Mouse (Mus musculus): ENCODE results near the gene Rab3il1. TPM values are rescaled to one million over a fixed set of nuclear protein-coding genes. Genes with fewer than 3 reads are reported as not detected.

Gene Rab3il1
- polyA plus RNA-seq, 1 experiment from 2014 or later: 30.0 TPM

DNA sequence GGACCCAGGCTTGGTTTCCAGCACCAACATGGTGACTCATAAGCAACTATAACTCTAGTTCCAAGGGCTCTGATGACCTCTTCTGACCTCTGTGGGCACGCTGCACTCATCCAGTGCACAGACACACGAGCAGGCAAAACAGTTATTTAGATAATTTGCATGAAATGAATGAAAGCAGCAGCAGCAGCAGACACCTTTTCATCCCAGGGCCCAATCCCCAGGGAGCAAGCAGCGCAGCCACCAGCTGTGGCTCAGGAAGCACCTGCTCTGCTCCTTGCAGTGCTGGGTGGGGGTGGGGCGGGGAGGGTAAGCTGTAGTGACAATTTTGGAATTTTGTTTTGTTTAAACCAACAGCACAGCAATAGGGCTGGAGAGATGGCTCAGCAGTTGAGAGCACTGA, 70.4 kb downstream of the Rab3il1 start:
- peaks cover 98% of the 10 kb centered on the region for H3K36me3 ChIP-seq (ENCODE audit: control insufficient read depth, insufficient read depth, low read length)
- WGBS: 84% methylated on average over 4 of the region's 4 CpGs
- H3K27ac ChIP-seq (ENCODE audit: low read depth): no peak overlapping the region
- H3K9ac ChIP-seq (ENCODE audit: low read length): no peak overlapping the region
- ATAC-seq (replicated peaks; ENCODE audit: low FRiP score, low TSS enrichment, low read depth) (no peak), DNase-seq (ENCODE audit: low spot score) (no peak)
- no peaks in the 10 kb centered on the region for H3K27me3 ChIP-seq (replicated peaks; ENCODE audit: control insufficient read depth, insufficient read depth, low read length)
- H3K4me3 ChIP-seq (ENCODE audit: low read depth, low read length): no peak overlapping the region
- H3K9me3 ChIP-seq (ENCODE audit: control insufficient read depth, low read length): no peaks in the 10 kb centered on the region
- no peak overlapping the region for H3K4me2 ChIP-seq (ENCODE audit: low read length)
- no peaks in the 10 kb centered on the region for H3K4me1 ChIP-seq (replicated peaks; ENCODE audit: control insufficient read depth, insufficient read depth, low read length)

DNA sequence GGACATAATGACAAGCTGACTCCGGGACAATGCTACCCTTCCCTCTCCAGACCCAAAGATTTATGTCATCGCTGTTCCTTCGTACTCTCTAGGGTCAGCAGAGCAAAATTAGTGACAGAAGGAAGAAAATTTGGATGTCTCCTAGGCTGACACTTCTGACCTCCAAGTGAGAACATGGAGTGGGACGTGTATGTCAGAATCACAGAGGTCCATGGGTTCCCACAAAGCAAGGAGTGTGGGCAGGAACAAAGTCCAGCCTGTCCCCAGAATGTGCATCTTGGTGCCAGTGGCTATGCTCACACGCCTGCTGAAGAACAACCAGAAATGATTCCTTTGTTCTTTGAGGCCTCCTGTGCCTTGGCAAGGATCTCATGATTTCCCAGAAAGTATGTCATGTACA, 71.7 kb downstream of the Rab3il1 start:
- no peaks in the 10 kb centered on the region for H3K4me1 ChIP-seq (replicated peaks; ENCODE audit: control insufficient read depth, insufficient read depth, low read length)
- no peaks in the 10 kb centered on the region for H3K9me3 ChIP-seq (ENCODE audit: control insufficient read depth, low read length)
- DNase-seq (ENCODE audit: low spot score) (no peak), ATAC-seq (replicated peaks; ENCODE audit: low FRiP score, low TSS enrichment, low read depth) (no peak)
- WGBS: 96% methylated on average over 5 of the region's 5 CpGs
- H3K9ac ChIP-seq (ENCODE audit: low read length): no peak overlapping the region
- H3K4me2 ChIP-seq (ENCODE audit: low read length): no peak overlapping the region
- no peaks in the 10 kb centered on the region for H3K27me3 ChIP-seq (replicated peaks; ENCODE audit: control insufficient read depth, insufficient read depth, low read length)
- H3K27ac ChIP-seq (ENCODE audit: low read depth): no peak overlapping the region
- H3K36me3 ChIP-seq (ENCODE audit: control insufficient read depth, insufficient read depth, low read length): peaks cover 98% of the 10 kb centered on the region
- H3K4me3 ChIP-seq (ENCODE audit: low read depth, low read length): no peak overlapping the region

- Histone ChIP-seq H3K27ac (ENCODE audit: low read depth) (no peak overlapping the region), H3K9me3 (ENCODE audit: control insufficient read depth, low read length) (no peaks in the 10 kb centered on the region), H3K27me3 (replicated peaks; ENCODE audit: control insufficient read depth, insufficient read depth, low read length) (no peaks in the 10 kb centered on the region), H3K9ac (ENCODE audit: low read length) (no peak overlapping the region), H3K4me1 (replicated peaks; ENCODE audit: control insufficient read depth, insufficient read depth, low read length) (no peaks in the 10 kb centered on the region), H3K36me3 (ENCODE audit: control insufficient read depth, insufficient read depth, low read length) (peaks cover 94% of the 10 kb centered on the region), H3K4me3 (ENCODE audit: low read depth, low read length) (no peak overlapping the region), H3K4me2 (ENCODE audit: low read length) (no peak overlapping the region)
- no peak for ATAC-seq (replicated peaks; ENCODE audit: low FRiP score, low TSS enrichment, low read depth)
- WGBS: 81% methylated on average over 6 of the region's 6 CpGs
- DNase-seq (ENCODE audit: low spot score): no peak
Measured at GRCm38 (mm10) chr19:10078392-10078791, 76.9 kb downstream of the Rab3il1 start.

- no peaks in the 10 kb centered on the region for H3K9me3 ChIP-seq (ENCODE audit: control insufficient read depth, low read length)
- no peaks in the 10 kb centered on the region for H3K27me3 ChIP-seq (replicated peaks; ENCODE audit: control insufficient read depth, insufficient read depth, low read length)
- ATAC-seq (replicated peaks; ENCODE audit: low FRiP score, low TSS enrichment, low read depth) (no peak), DNase-seq (ENCODE audit: low spot score) (no peak)
- H3K27ac ChIP-seq (ENCODE audit: low read depth): no peak overlapping the region
- H3K4me1 ChIP-seq (replicated peaks; ENCODE audit: control insufficient read depth, insufficient read depth, low read length): no peaks in the 10 kb centered on the region
- H3K4me2 ChIP-seq (ENCODE audit: low read length): no peak overlapping the region
- WGBS: 95% methylated on average over 7 of the region's 7 CpGs
- H3K36me3 ChIP-seq (ENCODE audit: control insufficient read depth, insufficient read depth, low read length): peaks cover 94% of the 10 kb centered on the region
- no peak overlapping the region for H3K9ac ChIP-seq (ENCODE audit: low read length)
- no peak overlapping the region for H3K4me3 ChIP-seq (ENCODE audit: low read depth, low read length)
Measured at GRCm38 (mm10) chr19:10080384-10080783, 78.9 kb downstream of the Rab3il1 start.

DNA sequence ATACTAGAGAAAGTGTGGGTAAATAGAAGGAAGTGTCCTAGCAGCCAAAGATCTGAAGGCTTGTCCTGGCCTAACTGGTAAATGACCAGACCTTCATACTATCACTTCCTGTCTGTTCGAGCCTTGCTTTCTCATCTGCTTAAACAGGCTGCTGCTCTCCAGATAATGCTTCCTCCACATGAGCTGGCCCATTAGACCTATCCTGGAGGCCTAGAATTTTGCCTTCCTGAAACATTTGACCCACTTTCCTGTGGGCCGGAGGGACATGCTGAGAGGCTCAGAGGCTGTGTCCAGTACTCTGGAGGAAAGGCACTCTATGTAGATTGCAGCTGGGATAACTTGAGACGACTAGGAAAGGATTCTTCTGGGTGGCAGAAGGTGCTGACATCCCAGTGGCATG, 80.6 kb downstream of the Rab3il1 start:
- Histone ChIP-seq H3K27me3 (replicated peaks; ENCODE audit: control insufficient read depth, insufficient read depth, low read length) (no peaks in the 10 kb centered on the region), H3K9ac (ENCODE audit: low read length) (no peak overlapping the region), H3K9me3 (ENCODE audit: control insufficient read depth, low read length) (no peaks in the 10 kb centered on the region), H3K4me3 (ENCODE audit: low read depth, low read length) (no peak overlapping the region), H3K4me1 (replicated peaks; ENCODE audit: control insufficient read depth, insufficient read depth, low read length) (no peaks in the 10 kb centered on the region), H3K36me3 (ENCODE audit: control insufficient read depth, insufficient read depth, low read length) (peaks cover 94% of the 10 kb centered on the region), H3K27ac (ENCODE audit: low read depth) (no peak overlapping the region), H3K4me2 (ENCODE audit: low read length) (no peak overlapping the region)
- DNase-seq (ENCODE audit: low spot score) (no peak), ATAC-seq (replicated peaks; ENCODE audit: low FRiP score, low TSS enrichment, low read depth) (no peak)
- 83% methylated on average over 3 of the region's 3 CpGs for WGBS

DNA sequence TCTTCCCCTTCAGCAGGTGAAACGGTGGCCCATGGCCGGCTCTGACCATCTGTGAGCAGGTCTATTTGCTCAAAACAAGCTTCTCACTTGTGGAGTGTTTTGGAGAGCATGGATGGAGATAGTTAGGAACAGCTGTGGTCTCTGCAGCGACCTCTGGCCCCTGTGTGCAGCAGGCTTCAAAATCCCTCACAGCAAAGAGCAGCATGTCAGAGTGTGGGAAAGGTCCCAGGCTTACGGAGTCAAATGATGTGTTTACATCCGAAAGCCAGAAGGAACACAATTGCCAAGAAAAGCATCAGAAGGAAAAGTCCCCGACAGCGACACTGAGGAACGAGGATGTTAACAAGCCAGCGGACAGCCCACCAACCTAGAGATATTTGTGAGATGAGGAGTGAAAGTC, 84.0 kb downstream of the Rab3il1 start:
- Histone ChIP-seq H3K27ac (ENCODE audit: low read depth) (no peak overlapping the region), H3K4me1 (replicated peaks; ENCODE audit: control insufficient read depth, insufficient read depth, low read length) (no peaks in the 10 kb centered on the region), H3K36me3 (ENCODE audit: control insufficient read depth, insufficient read depth, low read length) (peaks cover 94% of the 10 kb centered on the region), H3K9me3 (ENCODE audit: control insufficient read depth, low read length) (no peaks in the 10 kb centered on the region), H3K4me2 (ENCODE audit: low read length) (no peak overlapping the region), H3K4me3 (ENCODE audit: low read depth, low read length) (no peak overlapping the region), H3K9ac (ENCODE audit: low read length) (no peak overlapping the region), H3K27me3 (replicated peaks; ENCODE audit: control insufficient read depth, insufficient read depth, low read length) (no peaks in the 10 kb centered on the region)
- ATAC-seq (replicated peaks; ENCODE audit: low FRiP score, low TSS enrichment, low read depth): no peak
- 78% methylated on average over 9 of the region's 9 CpGs for WGBS
- DNase-seq (ENCODE audit: low spot score): no peak

DNA sequence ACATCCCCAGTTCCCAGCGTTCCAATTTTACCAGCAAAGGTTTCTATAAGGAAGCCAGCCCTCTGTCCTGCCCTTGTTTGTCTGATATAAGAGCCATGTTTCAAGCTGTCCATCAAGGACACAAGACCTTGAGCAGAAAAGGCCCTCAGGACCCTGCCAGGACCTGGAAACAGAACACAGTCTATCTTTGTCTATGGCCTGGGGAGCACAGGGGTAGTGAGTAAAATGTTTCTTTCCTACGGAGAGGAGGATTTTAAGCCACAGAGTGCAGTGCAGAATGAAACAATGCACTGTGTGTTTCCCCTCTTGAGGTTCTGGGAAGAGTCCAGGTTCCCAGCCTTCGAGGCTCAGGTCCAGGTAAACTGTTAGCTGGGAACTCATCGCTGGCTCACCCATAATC, 85.5 kb downstream of the Rab3il1 start:
- no peaks in the 10 kb centered on the region for H3K27me3 ChIP-seq (replicated peaks; ENCODE audit: control insufficient read depth, insufficient read depth, low read length)
- H3K4me2 ChIP-seq (ENCODE audit: low read length): no peak overlapping the region
- ATAC-seq (replicated peaks; ENCODE audit: low FRiP score, low TSS enrichment, low read depth): no peak
- DNase-seq (ENCODE audit: low spot score): no peak
- H3K9ac ChIP-seq (ENCODE audit: low read length): no peak overlapping the region
- H3K36me3 ChIP-seq (ENCODE audit: control insufficient read depth, insufficient read depth, low read length): peaks cover 94% of the 10 kb centered on the region
- WGBS: 88% methylated on average over 4 of the region's 4 CpGs
- H3K4me3 ChIP-seq (ENCODE audit: low read depth, low read length): no peak overlapping the region
- H3K9me3 ChIP-seq (ENCODE audit: control insufficient read depth, low read length): no peaks in the 10 kb centered on the region
- no peaks in the 10 kb centered on the region for H3K4me1 ChIP-seq (replicated peaks; ENCODE audit: control insufficient read depth, insufficient read depth, low read length)
- H3K27ac ChIP-seq (ENCODE audit: low read depth): no peak overlapping the region

Other genes with a start within 250 kb of the Rab3il1 start
- gene Scgb2a2, start 154.1 kb upstream of the Rab3il1 start, polyA plus RNA-seq (2014; fragmentation: Nextera tagmentation; extraction: Ambion mirVana): not detected in 2 replicates
- gene Incenp, start 102.1 kb upstream of the Rab3il1 start, polyA plus RNA-seq (2014; fragmentation: Nextera tagmentation; extraction: Ambion mirVana): 84.8 and 85.3 TPM in 2 replicates
- gene Fth1, start 21.1 kb upstream of the Rab3il1 start, polyA plus RNA-seq (2014; fragmentation: Nextera tagmentation; extraction: Ambion mirVana): 1,450 and 1,529 TPM in 2 replicates
- 0.55 and 0.64 TPM in 2 replicates for gene Best1, start within 50 bp of the Rab3il1 start, polyA plus RNA-seq (2014; fragmentation: Nextera tagmentation; extraction: Ambion mirVana)
- 8.4 and 11.5 TPM in 2 replicates for gene Fads3, start 39.9 kb downstream of the Rab3il1 start, polyA plus RNA-seq (2014; fragmentation: Nextera tagmentation; extraction: Ambion mirVana)
- gene Fads2, start 100.1 kb downstream of the Rab3il1 start, polyA plus RNA-seq (2014; fragmentation: Nextera tagmentation; extraction: Ambion mirVana): 64.2 and 71.4 TPM in 2 replicates
- 134 and 142 TPM in 2 replicates for gene Fads1, start 181.2 kb downstream of the Rab3il1 start, polyA plus RNA-seq (2014; fragmentation: Nextera tagmentation; extraction: Ambion mirVana)
- gene Tmem258, start 202.3 kb downstream of the Rab3il1 start, polyA plus RNA-seq (2014; fragmentation: Nextera tagmentation; extraction: Ambion mirVana): 462 and 499 TPM in 2 replicates
- 93.8 and 95.6 TPM in 2 replicates for gene Fen1, start 202.5 kb downstream of the Rab3il1 start, polyA plus RNA-seq (2014; fragmentation: Nextera tagmentation; extraction: Ambion mirVana)
- 26.0 and 26.3 TPM in 2 replicates for gene Myrf, start 239.1 kb downstream of the Rab3il1 start, polyA plus RNA-seq (2014; fragmentation: Nextera tagmentation; extraction: Ambion mirVana)

Data from intestine, embryonic 14.5 days (tissue).